Mouse (Mus musculus) ES-E14 (cell line): ENCODE results near the gene Creb1. TPM values are rescaled to one million over a fixed set of nuclear protein-coding genes. Genes with fewer than 3 reads are reported as not detected.
A peak's percentile ranks its signal among the peaks of the same experiment; 100 is the strongest.

Experiments
- DNase-seq: peaks from one replicate; pipeline ENCODE4 v3.0.0-alpha.2; 2013; ENCODE audit warnings: low read depth, low spot score
- H3K27ac ChIP-seq: 2 replicates; pipeline ENCODE4 v1.5.1; 2012; ENCODE audit warnings: low read depth, mild to moderate bottlenecking, low read length, moderate library complexity, mixed read lengths; ENCODE audit not compliant: poor library complexity, insufficient read depth, severe bottlenecking
- H3K36me3 ChIP-seq: 2 replicates; pipeline ENCODE4 v1.6.1; 2012; ENCODE audit warnings: mild to moderate bottlenecking, low read length, moderate library complexity, mixed read lengths; ENCODE audit not compliant: control insufficient read depth, poor library complexity, insufficient read depth, severe bottlenecking
- H3K4me1 ChIP-seq, 2 experiments: fragments of 150-350 bp in 1 of 2; sonication (generic) in 1 of 2; 2 replicates each; pipeline ENCODE4 v1.6.1; 2012; ENCODE audit warnings: low read length in 2 of 2, mild to moderate bottlenecking in 1 of 2, mixed read lengths in 1 of 2; ENCODE audit not compliant: control insufficient read depth in 2 of 2, insufficient read depth in 2 of 2, poor library complexity in 1 of 2
- H3K4me3 ChIP-seq, 2 experiments: fragments of 150-350 bp in 1 of 2; sonication (generic) in 1 of 2; 2 replicates each; pipeline ENCODE4 v1.5.1; 2012; ENCODE audit warnings: low read length in 2 of 2, low read depth in 1 of 2, mild to moderate bottlenecking in 1 of 2, mixed read lengths in 1 of 2; ENCODE audit not compliant: insufficient read depth in 1 of 2, poor library complexity in 1 of 2, severe bottlenecking in 1 of 2
- H3K9ac ChIP-seq: 2 replicates; pipeline ENCODE4 v1.6.1; 2012; ENCODE audit warnings: low read depth, mild to moderate bottlenecking, low read length, mixed read lengths; ENCODE audit not compliant: poor library complexity, insufficient read depth, severe bottlenecking
- H3K9me3 ChIP-seq: fragments of 150-350 bp; sonication (generic); 2 replicates; pipeline ENCODE4 v1.6.1; 2012; ENCODE audit warnings: low read depth, mild to moderate bottlenecking, low read length; ENCODE audit not compliant: control insufficient read depth, insufficient read depth
- CHD2 ChIP-seq: IDR thresholded peaks from 2 replicates; pipeline ENCODE4 v1.6.1; 2014; ENCODE audit warnings: mild to moderate bottlenecking, low read depth, low read length, inconsistent platforms
- HCFC1 ChIP-seq: IDR thresholded peaks from 2 replicates; pipeline ENCODE4 v1.6.1; 2012; ENCODE audit warnings: low read length, inconsistent platforms, borderline replicate concordance; ENCODE audit not compliant: insufficient read depth
- MAFK ChIP-seq: IDR thresholded peaks from 2 replicates; pipeline ENCODE4 v1.6.1; 2014; ENCODE audit warnings: mild to moderate bottlenecking, low read depth, low read length, inconsistent platforms; ENCODE audit not compliant: insufficient read depth
- ZC3H11A ChIP-seq: IDR thresholded peaks from 2 replicates; pipeline ENCODE4 v1.6.1; 2012; ENCODE audit warnings: low read depth, mild to moderate bottlenecking, inconsistent platforms, low read length, borderline replicate concordance
- ZNF384 ChIP-seq: IDR thresholded peaks from 2 replicates; pipeline ENCODE4 v1.6.1; 2012; ENCODE audit warnings: low read depth, low read length, inconsistent platforms
- in situ Hi-C, 2 experiments: fragments of 600-800 bp; cut with MboI; formaldehyde crosslinking; loops; one replicate each; pipeline ENCODE4 v1.15.1; 2025; ENCODE audit warnings: low sequenced_read_pairs in 2 of 2, inconsistent platforms in 1 of 2; ENCODE audit not compliant: unreplicated experiment in 2 of 2
- total RNA-seq: library from RNA; depleted of rRNA; stranded (reverse); fragments of 300-350 nt; gene quantifications from 2 replicates; pipeline ENCODE4 v1.2.3, GENCODE M21; 2012

The Creb1 gene
- total RNA-seq, 1 experiment = 23.4 TPM

GRCm38 (mm10) chr1:64614801-64615345 is 82.4 kb downstream of the Creb1 start:
- in situ Hi-C loops = no loop called here
- Histone ChIP-seq H3K9ac (no peak overlapping the region), H3K27ac (no peak overlapping the region), H3K36me3 (no peaks in the 10 kb centered on the region; the same call in 1 of the 2 replicates), H3K9me3 (no peaks in the 10 kb centered on the region), H3K4me3 (no peak overlapping the region), H3K4me1 (peaks cover 0 to 2% of the 10 kb centered on the region in 2 experiments; a peak in 1 of 4 replicates)
- no peak for TF ChIP-seq ZC3H11A
- TF ChIP-seq ZNF384 = no peak
- no peak for TF ChIP-seq MAFK
- TF ChIP-seq HCFC1 = no peak
- TF ChIP-seq CHD2 = no peak
- DNase-seq = no peak

GRCm38 (mm10) chr1:64615531-64615991 is 83.1 kb downstream of the Creb1 start:
- in situ Hi-C loops = no loop called here
- no peak overlapping the region for H3K9ac ChIP-seq
- no peak for DNase-seq

GRCm38 (mm10) chr1:64616076-64616475 is 83.6 kb downstream of the Creb1 start:
- no peaks in the 10 kb centered on the region for H3K9me3 ChIP-seq
- H3K9ac ChIP-seq = no peak overlapping the region
- H3K27ac ChIP-seq = no peak overlapping the region
- TF ChIP-seq HCFC1 (no peak), MAFK (no peak), ZNF384 (no peak), CHD2 (no peak), ZC3H11A (no peak)
- H3K36me3 ChIP-seq = no peaks in the 10 kb centered on the region; the same call in 1 of the 2 replicates
- peak overlapping the region in 1 of 2 experiments; percentile 95; a peak in 2 of 4 replicates for H3K4me3 ChIP-seq
- in situ Hi-C loops = no loop called here
- H3K4me1 ChIP-seq = peaks cover 0 to 2% of the 10 kb centered on the region in 2 experiments; a peak in 1 of 4 replicates
- no peak for DNase-seq

More at GRCm38 (mm10) chr1:64615531-64615991, 83.1 kb downstream of the Creb1 start:
- Histone ChIP-seq H3K27ac (no peak overlapping the region), H3K4me3 (no peak overlapping the region), H3K4me1 (peaks cover 0 to 2% of the 10 kb centered on the region in 2 experiments; a peak in 1 of 4 replicates), H3K9me3 (no peaks in the 10 kb centered on the region), H3K36me3 (no peaks in the 10 kb centered on the region; the same call in 1 of the 2 replicates)
- TF ChIP-seq CHD2 = no peak
- no peak for TF ChIP-seq MAFK
- TF ChIP-seq HCFC1 = no peak
- no peak for TF ChIP-seq ZNF384
- TF ChIP-seq ZC3H11A = no peak

- no peak overlapping the region for H3K27ac ChIP-seq
- H3K9me3 ChIP-seq = no peaks in the 10 kb centered on the region
- peak overlapping the region; percentile 92 for H3K9ac ChIP-seq
- peak overlapping the region; percentile 94 to 95 for H3K4me3 ChIP-seq
- DNase-seq = no peak
- in situ Hi-C loops = no loop called here
- no peak for TF ChIP-seq ZC3H11A
- TF ChIP-seq HCFC1 = no peak
- TF ChIP-seq ZNF384 = no peak
- TF ChIP-seq CHD2 = no peak
- TF ChIP-seq MAFK = no peak
- peaks cover 0 to 2% of the 10 kb centered on the region in 2 experiments; a peak in 1 of 4 replicates for H3K4me1 ChIP-seq
- no peaks in the 10 kb centered on the region; the same call in 1 of the 2 replicates for H3K36me3 ChIP-seq
Measured at GRCm38 (mm10) chr1:64616531-64616880, 84.1 kb downstream of the Creb1 start.
